Mouse (Mus musculus) lung, postnatal 0 days (tissue): ENCODE data around the gene Ankrd17.

ENCODE experiments used
- CTCF ChIP-seq: IDR thresholded peaks from 2 replicates; pipeline ENCODE4 v1.5.1; 2016; ENCODE audit warnings: antibody characterized with exemption, mild to moderate bottlenecking
- EP300 ChIP-seq: IDR thresholded peaks from 2 replicates; pipeline ENCODE4 v1.6.1; 2016; ENCODE audit warnings: antibody characterized with exemption, mild to moderate bottlenecking, control low read depth

GRCm38 (mm10) chr5:90280061-90280460 lies 86.3 kb downstream of the Ankrd17 start:
- TF ChIP-seq CTCF (no peak), EP300 (no peak)
